Mouse (Mus musculus) liver, embryonic 12.5 days (tissue): ENCODE measurements around the gene Npas1. TPM values are rescaled to one million over a fixed set of nuclear protein-coding genes. Genes with fewer than 3 reads are reported as not detected.

Experiments used
- ATAC-seq: fragments of 200-750 bp; cut with Nextera tagmentation; 2 replicates; pipeline ENCODE4 v1.8.0; 2017; ENCODE audit warnings: moderate number of reproducible peaks, mild to moderate bottlenecking, moderate library complexity
- H3K27ac ChIP-seq: fragments of 300-500 bp; sonication (generic); 2 replicates; pipeline ENCODE4 v1.5.1; 2016; ENCODE audit warnings: mild to moderate bottlenecking
- H3K27me3 ChIP-seq: fragments of 300-500 bp; sonication (generic); replicated peaks from 2 replicates; pipeline ENCODE4 v1.6.1; 2016; ENCODE audit warnings: mild to moderate bottlenecking, moderate library complexity
- H3K36me3 ChIP-seq: fragments of 300-500 bp; sonication (generic); 2 replicates; pipeline ENCODE4 v1.6.1; 2016; ENCODE audit warnings: mild to moderate bottlenecking, moderate library complexity
- H3K4me1 ChIP-seq: fragments of 300-500 bp; sonication (generic); 2 replicates; pipeline ENCODE4 v1.6.1; 2016
- H3K4me2 ChIP-seq: fragments of 300-500 bp; sonication (generic); 2 replicates; pipeline ENCODE4 v1.6.1; 2016; ENCODE audit warnings: mild to moderate bottlenecking, moderate library complexity
- H3K4me3 ChIP-seq: fragments of 300-500 bp; sonication (generic); 2 replicates; pipeline ENCODE4 v1.5.1; 2016; ENCODE audit warnings: mild to moderate bottlenecking, moderate library complexity
- H3K9ac ChIP-seq: fragments of 300-500 bp; sonication (generic); 2 replicates; pipeline ENCODE4 v1.6.1; 2016; ENCODE audit warnings: mild to moderate bottlenecking, moderate library complexity
- H3K9me3 ChIP-seq: fragments of 300-500 bp; sonication (generic); replicated peaks from 2 replicates; pipeline ENCODE4 v1.6.1; 2016; ENCODE audit warnings: mild to moderate bottlenecking, moderate library complexity
- WGBS: fragments of 180-500 bp; shearing (Covaris S2); methylation state at CpG from one replicate; pipeline ENCODE4 v1.1.7; 2016; ENCODE audit not compliant: insufficient replicate concordance; 5-methylcytosine and 5-hydroxymethylcytosine counted together
- polyA plus RNA-seq: library from polyadenylated mRNA; unstranded; fragments of >200 nt; fragmentation: Nextera tagmentation; extraction: Ambion mirVana; gene quantifications from 2 replicates; pipeline ENCODE4 v1.2.1, GENCODE M21; 2016

The Npas1 gene
- polyA plus RNA-seq, 1 experiment from 2014 or later, result 0.33 TPM

DNA sequence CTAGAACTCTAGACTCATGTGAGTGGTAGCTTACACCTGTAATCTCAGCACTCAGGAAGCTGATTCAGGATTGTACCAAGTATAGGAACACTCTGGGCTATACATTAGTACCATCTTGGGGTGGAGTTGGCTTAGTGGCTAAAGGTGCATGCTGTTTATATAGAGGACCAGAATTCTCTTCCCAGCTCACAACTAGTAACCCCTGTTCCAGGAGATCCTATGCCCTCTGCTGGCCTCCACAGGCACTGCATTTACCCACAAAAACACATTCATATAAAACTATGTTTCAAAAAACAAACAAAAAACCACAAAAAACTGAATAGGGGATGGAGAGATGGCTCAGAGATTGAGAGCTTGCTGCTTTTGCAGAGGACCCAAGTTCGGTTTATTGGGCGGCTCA is 15.8 kb upstream of the Npas1 start:
- Histone ChIP-seq H3K27ac (no peak overlapping the region), H3K27me3 (no peaks in the 10 kb centered on the region), H3K4me2 (no peak overlapping the region), H3K9me3 (no peaks in the 10 kb centered on the region), H3K9ac (no peak overlapping the region), H3K4me3 (no peak overlapping the region), H3K4me1 (no peaks in the 10 kb centered on the region), H3K36me3 (peaks cover 28% of the 10 kb centered on the region)
- no peak for ATAC-seq
- WGBS, result 28% methylated on average over 2 of the region's 2 CpGs

- 60% methylated on average over 3 of the region's 3 CpGs for WGBS
Observed at GRCm38 (mm10) chr7:16492211-16492610, 14.7 kb upstream of the Npas1 start.

DNA sequence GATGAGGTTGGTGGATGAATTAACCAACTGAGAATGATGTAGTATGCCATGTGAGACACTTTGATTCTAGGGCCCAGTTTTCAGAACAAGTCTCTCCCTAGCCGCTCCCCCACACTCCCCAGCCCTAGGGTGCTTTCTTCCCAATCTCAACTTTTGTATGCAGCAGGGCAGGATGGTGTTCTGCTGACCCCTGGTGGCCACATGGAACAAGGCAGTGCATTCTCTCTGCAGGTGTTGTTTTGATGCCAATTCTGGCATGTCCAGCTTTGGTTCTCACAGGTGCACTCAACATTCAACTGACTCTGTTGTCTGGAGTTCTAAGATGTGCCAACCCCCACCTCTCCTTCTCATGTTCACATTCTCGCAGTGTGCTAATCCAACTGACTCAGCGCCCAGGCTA is 14.2 kb upstream of the Npas1 start:
- Histone ChIP-seq H3K4me2 (no peak overlapping the region), H3K36me3 (peaks cover 12% of the 10 kb centered on the region), H3K27ac (no peak overlapping the region), H3K4me3 (no peak overlapping the region), H3K9me3 (no peaks in the 10 kb centered on the region), H3K27me3 (no peaks in the 10 kb centered on the region), H3K4me1 (no peaks in the 10 kb centered on the region), H3K9ac (no peak overlapping the region)
- WGBS, result 25% methylated on average over 3 of the region's 3 CpGs
- ATAC-seq, result no peak

More at GRCm38 (mm10) chr7:16492211-16492610, 14.7 kb upstream of the Npas1 start:
- H3K4me2 ChIP-seq, result no peak overlapping the region
- no peak overlapping the region for H3K9ac ChIP-seq
- H3K27me3 ChIP-seq, result no peaks in the 10 kb centered on the region
- H3K4me3 ChIP-seq, result no peak overlapping the region
- no peak overlapping the region for H3K27ac ChIP-seq
- ATAC-seq, result no peak
- no peaks in the 10 kb centered on the region for H3K4me1 ChIP-seq
- peaks cover 17% of the 10 kb centered on the region for H3K36me3 ChIP-seq
- H3K9me3 ChIP-seq, result no peaks in the 10 kb centered on the region

DNA sequence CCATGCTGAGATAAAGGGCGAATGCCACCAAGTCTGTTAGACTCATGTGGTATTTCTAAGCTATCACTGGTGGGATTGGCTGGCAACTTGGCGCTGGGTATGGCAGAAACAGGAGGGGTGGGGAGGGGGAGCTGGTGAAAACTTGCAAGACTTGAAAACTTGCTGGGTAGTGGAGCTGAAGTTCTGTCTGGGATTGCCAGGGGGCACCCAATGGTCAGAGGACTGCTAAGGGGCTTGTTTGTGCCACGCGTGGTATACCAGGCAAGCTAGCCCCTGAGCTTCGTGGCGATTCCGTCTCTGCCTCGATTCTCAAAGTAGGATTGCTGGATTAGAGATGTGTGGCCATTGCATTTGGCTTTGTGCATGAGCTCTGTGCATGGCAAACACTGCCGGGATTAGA is 12.4 kb upstream of the Npas1 start:
- Histone ChIP-seq H3K27me3 (0 out of 2 replicates have a peak, but pooled peaks cover 3% of the 10 kb centered on the region), H3K9ac (no peak overlapping the region), H3K27ac (no peak overlapping the region), H3K4me3 (no peak overlapping the region), H3K36me3 (no peaks in the 10 kb centered on the region), H3K9me3 (no peaks in the 10 kb centered on the region), H3K4me1 (no peaks in the 10 kb centered on the region), H3K4me2 (no peak overlapping the region)
- 70% methylated on average over 9 of the region's 9 CpGs for WGBS
- ATAC-seq, result no peak

DNA sequence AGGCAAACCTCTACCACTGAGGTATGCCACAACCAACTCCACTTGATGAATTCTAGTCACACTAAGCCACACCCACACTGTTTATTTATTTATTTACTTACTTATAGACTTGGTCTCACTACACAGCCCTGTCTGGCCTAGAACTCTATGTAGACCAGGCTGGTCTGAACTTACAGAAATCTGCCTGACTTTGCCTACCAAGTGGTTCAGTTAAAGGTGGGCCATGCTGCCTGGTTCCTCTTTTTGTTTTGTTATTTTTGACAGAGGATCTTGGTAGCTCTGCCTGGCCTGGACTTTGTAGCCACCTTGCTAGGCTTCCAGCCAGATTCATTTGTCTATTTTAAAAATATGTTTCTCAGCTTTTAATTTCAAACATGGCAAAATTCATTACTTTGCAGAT is 11.3 kb upstream of the Npas1 start:
- no peaks in the 10 kb centered on the region for H3K36me3 ChIP-seq
- no peak overlapping the region for H3K27ac ChIP-seq
- 0 out of 2 replicates have a peak, but pooled peaks cover 3% of the 10 kb centered on the region for H3K27me3 ChIP-seq
- no peak overlapping the region for H3K4me3 ChIP-seq
- no peak for ATAC-seq
- H3K9ac ChIP-seq, result no peak overlapping the region
- no peaks in the 10 kb centered on the region for H3K4me1 ChIP-seq
- no peaks in the 10 kb centered on the region for H3K9me3 ChIP-seq
- H3K4me2 ChIP-seq, result no peak overlapping the region

DNA sequence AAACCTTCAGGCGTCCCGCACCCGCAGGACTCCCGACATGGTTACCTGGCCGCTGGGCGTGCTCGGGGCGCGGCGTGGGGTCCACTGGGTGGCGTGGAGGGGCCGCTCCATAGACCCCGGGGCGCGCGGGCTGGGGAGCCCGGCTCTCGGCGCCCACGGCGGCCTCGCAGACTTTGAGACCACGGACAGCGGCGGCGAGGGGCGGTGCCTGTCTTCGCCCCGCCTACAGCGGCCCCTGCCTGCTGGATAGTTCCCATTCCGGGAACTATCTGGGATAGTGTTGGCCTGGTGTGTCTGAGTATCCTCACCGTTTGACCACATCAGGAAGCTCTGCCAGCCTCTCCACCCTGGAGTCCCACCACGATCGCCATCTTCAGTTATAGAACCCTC is 933 bp downstream of the Npas1 start:
- Histone ChIP-seq H3K4me3 (peak overlapping the region; percentile 34), H3K9me3 (no peaks in the 10 kb centered on the region), H3K4me2 (peak overlapping the region; percentile 55), H3K9ac (no peak overlapping the region), H3K27ac (no peak overlapping the region), H3K36me3 (no peaks in the 10 kb centered on the region), H3K27me3 (peaks cover 85% of the 10 kb centered on the region), H3K4me1 (peaks cover 23% of the 10 kb centered on the region)
- peak; percentile 35; the same call in 1 of the 2 replicates for ATAC-seq
- whole genome bisulfite sequencing, result 2% methylated on average over 34 of the region's 34 CpGs

DNA sequence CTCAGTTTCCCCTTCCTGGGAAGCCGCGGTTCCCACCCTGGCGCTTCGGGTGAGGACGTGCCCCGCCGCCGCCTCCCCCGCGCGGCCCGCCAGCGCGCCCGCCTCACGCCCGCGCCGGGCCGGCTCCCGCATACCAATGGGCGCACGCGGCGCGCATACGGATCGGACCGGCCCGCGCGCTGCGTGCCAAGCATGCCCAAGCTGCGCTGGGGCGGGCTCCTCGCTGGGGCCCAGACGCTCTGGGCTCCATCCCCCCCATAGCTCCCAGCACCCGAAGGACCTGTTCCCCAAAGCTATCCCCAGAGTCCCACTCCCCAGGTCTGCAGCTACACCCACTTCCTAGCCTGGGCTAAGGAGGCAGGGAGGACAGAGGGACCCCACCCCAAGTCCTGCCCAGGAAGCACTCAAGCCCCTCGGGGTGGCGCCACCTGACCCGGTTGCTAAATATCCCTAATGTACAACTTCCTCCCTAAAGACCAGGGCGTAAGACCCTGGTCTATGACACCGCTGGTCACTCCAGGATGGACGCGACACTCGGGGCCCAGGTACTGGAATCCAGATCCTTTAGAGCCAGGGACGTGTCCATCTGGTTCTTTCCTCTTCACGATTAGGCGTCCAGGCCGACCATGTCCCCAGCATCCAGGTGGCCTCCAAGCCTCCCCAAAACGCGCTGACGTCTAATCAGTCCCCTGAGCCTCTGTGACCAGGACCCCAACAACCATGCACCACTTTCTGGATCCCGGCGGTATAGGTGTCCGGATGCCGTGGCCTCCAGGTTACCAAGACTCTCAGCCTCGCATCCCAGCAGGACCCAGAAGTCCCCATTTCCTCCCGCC is 1.5 kb downstream of the Npas1 start:
- peak overlapping the region; percentile 55 for H3K4me2 ChIP-seq
- peaks cover 91% of the 10 kb centered on the region for H3K27me3 ChIP-seq
- 2% methylated on average over 44 of the region's 59 CpGs for WGBS
- ATAC-seq, result no peak
- H3K9me3 ChIP-seq, result no peaks in the 10 kb centered on the region
- H3K9ac ChIP-seq, result no peak overlapping the region
- H3K27ac ChIP-seq, result no peak overlapping the region
- H3K4me3 ChIP-seq, result peak overlapping the region; percentile 34
- peaks cover 23% of the 10 kb centered on the region for H3K4me1 ChIP-seq
- H3K36me3 ChIP-seq, result no peaks in the 10 kb centered on the region

DNA sequence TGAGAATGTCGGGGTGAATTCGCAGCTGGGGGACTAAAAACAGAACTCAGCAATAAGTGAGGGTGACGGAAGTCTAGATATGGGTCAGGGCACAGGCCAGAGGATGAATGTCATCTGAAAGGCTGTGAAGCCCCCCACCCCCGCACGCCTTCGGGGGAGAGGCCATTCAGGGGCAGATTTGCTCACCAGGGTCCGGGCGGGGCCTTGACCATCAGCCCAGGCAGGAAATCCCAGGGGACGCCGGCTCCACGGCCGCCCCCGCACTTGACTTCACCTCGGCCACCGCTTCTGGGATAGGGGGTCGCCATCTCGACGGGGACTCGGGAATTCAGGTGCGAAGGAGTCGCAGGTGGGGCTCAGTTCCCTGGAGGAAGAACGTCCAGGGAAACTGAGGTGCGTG is 2.2 kb downstream of the Npas1 start:
- Histone ChIP-seq H3K4me3 (no peak overlapping the region), H3K4me2 (peak overlapping the region; percentile 55; the same call in 1 of the 2 replicates)
- WGBS, result 2% methylated on average over 22 of the region's 23 CpGs

DNA sequence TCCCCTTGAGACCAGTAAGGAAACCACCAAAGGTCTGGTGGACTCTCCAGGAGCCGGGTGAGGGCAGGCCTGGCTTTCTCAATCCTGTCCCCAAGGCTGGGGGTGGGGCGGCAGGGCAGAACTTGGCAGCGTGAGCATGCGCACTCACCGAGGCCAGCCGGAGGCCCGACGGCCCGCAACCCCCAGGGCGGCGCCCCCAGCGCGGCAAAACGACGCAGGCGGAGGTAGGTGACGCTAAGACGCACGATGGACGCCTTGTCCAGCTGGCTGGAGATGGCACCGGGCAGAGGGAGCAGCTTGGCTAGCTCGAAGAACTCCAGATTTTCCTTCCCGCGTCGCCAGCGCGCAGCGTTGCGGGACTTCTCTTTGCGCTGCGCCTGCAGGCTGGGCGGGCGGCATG is 3.1 kb downstream of the Npas1 start:
- WGBS, result 6% methylated on average over 33 of the region's 33 CpGs
- no peak for ATAC-seq
- peak overlapping the region; percentile 52 for H3K4me2 ChIP-seq
- peak overlapping the region; percentile 29 for H3K4me3 ChIP-seq
- H3K27ac ChIP-seq, result no peak overlapping the region
- peaks cover 92% of the 10 kb centered on the region for H3K27me3 ChIP-seq
- no peaks in the 10 kb centered on the region for H3K36me3 ChIP-seq
- H3K9me3 ChIP-seq, result no peaks in the 10 kb centered on the region
- H3K4me1 ChIP-seq, result peaks cover 23% of the 10 kb centered on the region
- no peak overlapping the region for H3K9ac ChIP-seq

More for the DNA sequence above, 2.2 kb downstream of the Npas1 start:
- no peak for ATAC-seq
- Histone ChIP-seq H3K36me3 (no peaks in the 10 kb centered on the region), H3K27me3 (peaks cover 92% of the 10 kb centered on the region), H3K27ac (no peak overlapping the region), H3K9ac (no peak overlapping the region), H3K4me1 (peaks cover 23% of the 10 kb centered on the region), H3K9me3 (no peaks in the 10 kb centered on the region)

- Histone ChIP-seq H3K27ac (no peak overlapping the region), H3K4me3 (no peak overlapping the region), H3K4me1 (peaks cover 23% of the 10 kb centered on the region), H3K36me3 (no peaks in the 10 kb centered on the region), H3K9me3 (no peaks in the 10 kb centered on the region), H3K27me3 (peaks cover 97% of the 10 kb centered on the region), H3K9ac (no peak overlapping the region), H3K4me2 (no peak overlapping the region)
- ATAC-seq, result no peak
- WGBS, result 58% methylated on average over 8 of the region's 8 CpGs
Observed at GRCm38 (mm10) chr7:16473847-16474246, 3.7 kb downstream of the Npas1 start.

GRCm38 (mm10) chr7:16472116-16472709 is 5.3 kb downstream of the Npas1 start:
- H3K9ac ChIP-seq, result no peak overlapping the region
- H3K36me3 ChIP-seq, result no peaks in the 10 kb centered on the region
- H3K4me1 ChIP-seq, result peaks cover 23% of the 10 kb centered on the region
- H3K27ac ChIP-seq, result no peak overlapping the region
- 13% methylated on average over 17 of the region's 17 CpGs for WGBS
- H3K27me3 ChIP-seq, result peaks cover 94% of the 10 kb centered on the region
- no peak for ATAC-seq
- no peak overlapping the region for H3K4me2 ChIP-seq
- H3K9me3 ChIP-seq, result no peaks in the 10 kb centered on the region
- H3K4me3 ChIP-seq, result no peak overlapping the region

GRCm38 (mm10) chr7:16471549-16471948 is 6.0 kb downstream of the Npas1 start:
- no peak overlapping the region for H3K4me3 ChIP-seq
- no peak overlapping the region for H3K9ac ChIP-seq
- no peaks in the 10 kb centered on the region for H3K9me3 ChIP-seq
- WGBS, result 28% methylated on average over 9 of the region's 9 CpGs
- peaks cover 21% of the 10 kb centered on the region for H3K4me1 ChIP-seq
- no peak overlapping the region for H3K27ac ChIP-seq
- peaks cover 87% of the 10 kb centered on the region for H3K27me3 ChIP-seq
- no peaks in the 10 kb centered on the region for H3K36me3 ChIP-seq
- no peak for ATAC-seq
- no peak overlapping the region for H3K4me2 ChIP-seq
